Mouse (Mus musculus): Measurements from ENCODE around the gene Aco2.
"Not testable (repeated sequence)": the region's sequence is repeated elsewhere in the genome, so short reads cannot be mapped to it uniquely, and the experiment has no call there.

DNA sequence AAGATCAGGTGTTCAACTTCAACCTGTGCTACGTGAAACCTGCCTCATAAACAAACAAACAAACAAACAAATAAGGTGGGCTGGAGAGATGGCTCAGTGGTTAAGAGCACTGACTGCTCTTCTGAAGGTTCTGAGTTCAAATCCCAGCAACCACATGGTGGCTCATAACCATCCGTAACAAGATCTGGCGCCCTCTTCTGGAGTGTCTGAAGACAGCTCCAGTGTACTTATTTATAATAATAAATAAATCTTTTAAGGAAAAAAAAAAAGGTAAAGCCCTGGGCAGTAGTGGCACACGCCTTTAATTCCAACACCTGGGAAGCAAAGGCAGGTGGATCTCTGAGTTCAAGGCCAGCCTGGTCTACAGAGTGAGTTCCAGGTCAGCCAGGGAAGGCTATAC lies 36.7 kb downstream of the Aco2 start:
- TF ChIP-seq CTCF (IDR thresholded peaks at IDR 0.05; ENCODE audit: low read depth, low read length); POLR2A (IDR thresholded peaks at IDR 0.05; ENCODE audit: extremely low read depth, insufficient read depth, low read length): not testable (repeated sequence)
